Mouse (Mus musculus) 3134 (cell line): ENCODE measurements around the gene Taf6.

Experiments used
- DNase-seq: peaks from one replicate; pipeline ENCODE4 v3.0.0-alpha.2; 2011; ENCODE audit warnings: low spot score; ENCODE audit not compliant: insufficient read length; ENCODE audit errors: extremely low read depth

The Taf6 gene

GRCm38 (mm10) chr5:138173217-138173616 lies 14.0 kb downstream of the Taf6 start:
- no peak for DNase-seq

DNA sequence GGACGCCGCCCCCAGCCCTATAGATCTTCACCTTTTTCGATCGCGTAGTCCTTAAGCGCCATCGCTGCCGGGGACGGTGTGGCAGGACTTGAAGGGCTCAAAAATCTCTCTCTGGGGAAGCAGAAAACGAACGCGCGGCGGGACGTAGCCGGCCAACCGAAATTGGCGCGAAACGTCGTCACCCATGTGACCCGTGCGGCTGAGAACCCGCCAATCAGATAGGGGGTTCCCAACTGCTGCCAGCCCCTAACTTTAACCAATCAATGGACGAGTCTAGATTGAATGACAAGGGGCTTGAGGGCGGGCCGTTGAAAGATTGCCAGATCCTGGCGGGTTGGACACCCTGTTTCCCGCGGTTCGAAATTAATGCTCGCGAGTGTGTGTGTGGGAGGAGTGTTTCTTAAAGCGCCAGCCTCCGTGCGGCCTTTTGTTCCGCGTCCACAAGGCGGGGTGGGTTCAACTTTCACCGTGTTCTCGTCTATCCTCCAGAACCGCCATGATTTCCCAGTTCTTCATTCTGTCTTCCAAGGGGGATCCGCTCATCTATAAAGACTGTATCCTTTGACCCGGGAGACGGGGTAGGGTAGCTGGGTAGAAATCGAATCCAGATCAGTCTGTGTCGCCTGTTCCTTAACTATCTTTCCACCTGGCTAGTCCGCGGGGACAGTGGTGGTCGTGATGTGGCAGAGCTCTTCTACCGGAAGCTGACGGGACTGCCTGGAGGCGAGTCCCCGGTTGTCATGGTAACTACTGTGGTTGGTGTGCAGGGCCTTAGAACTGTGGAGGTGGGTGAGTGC lies 15.4 kb downstream of the Taf6 start, which contains the start of the genes Ap4m1 and Mcm7:
Gene Ap4m1, plus strand, starts transcription at position 308 of the 797 bp plus-strand sequence.
Gene Mcm7, minus strand, starts transcription at position 728 of the 797 bp plus-strand sequence.
- peak; percentile 94 for DNase-seq

GRCm38 (mm10) chr5:138170936-138171561 lies 16.2 kb downstream of the Taf6 start:
- peak; percentile 97 for DNase-seq

DNA sequence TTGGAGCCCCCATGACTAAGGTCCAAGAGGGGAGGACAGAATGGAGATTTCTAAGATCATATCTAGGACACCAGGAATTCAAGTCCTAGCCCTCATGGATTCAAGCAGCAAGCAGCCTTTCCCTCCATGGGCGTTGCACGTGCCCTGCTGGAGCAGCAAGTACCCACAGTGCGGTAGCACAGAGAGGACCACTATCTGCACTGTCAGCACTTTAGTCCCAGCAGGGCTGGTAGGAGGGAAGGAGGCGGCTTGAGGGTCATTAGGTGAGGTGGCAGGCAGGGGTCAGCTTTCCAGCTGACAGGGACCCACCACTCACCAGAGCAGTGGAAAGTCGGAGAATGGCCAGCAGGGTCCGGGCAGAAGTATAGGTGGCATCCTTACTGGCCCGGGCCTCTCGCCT lies 21.7 kb downstream of the Taf6 start:
- no peak for DNase-seq

GRCm38 (mm10) chr5:138163610-138164009 lies 23.6 kb downstream of the Taf6 start:
- DNase-seq = no peak

DNA sequence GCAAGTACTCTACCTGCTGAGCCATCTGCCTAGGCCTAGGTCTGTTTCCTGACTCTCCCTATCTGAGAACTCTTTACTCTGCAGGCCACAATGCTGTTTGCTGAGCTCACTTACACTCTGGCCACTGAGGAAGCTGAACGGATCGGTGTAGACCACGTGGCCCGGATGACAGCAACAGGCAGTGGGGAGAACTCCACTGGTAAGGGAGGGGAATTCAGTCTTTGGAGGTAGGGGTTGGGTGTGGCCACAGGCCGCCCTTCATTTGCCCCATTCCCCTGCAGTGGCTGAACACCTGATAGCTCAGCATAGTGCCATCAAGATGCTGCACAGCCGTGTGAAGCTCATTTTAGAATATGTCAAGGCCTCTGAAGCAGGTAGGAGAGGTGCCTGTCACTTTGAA lies 24.2 kb downstream of the Taf6 start:
- no peak for DNase-seq

DNA sequence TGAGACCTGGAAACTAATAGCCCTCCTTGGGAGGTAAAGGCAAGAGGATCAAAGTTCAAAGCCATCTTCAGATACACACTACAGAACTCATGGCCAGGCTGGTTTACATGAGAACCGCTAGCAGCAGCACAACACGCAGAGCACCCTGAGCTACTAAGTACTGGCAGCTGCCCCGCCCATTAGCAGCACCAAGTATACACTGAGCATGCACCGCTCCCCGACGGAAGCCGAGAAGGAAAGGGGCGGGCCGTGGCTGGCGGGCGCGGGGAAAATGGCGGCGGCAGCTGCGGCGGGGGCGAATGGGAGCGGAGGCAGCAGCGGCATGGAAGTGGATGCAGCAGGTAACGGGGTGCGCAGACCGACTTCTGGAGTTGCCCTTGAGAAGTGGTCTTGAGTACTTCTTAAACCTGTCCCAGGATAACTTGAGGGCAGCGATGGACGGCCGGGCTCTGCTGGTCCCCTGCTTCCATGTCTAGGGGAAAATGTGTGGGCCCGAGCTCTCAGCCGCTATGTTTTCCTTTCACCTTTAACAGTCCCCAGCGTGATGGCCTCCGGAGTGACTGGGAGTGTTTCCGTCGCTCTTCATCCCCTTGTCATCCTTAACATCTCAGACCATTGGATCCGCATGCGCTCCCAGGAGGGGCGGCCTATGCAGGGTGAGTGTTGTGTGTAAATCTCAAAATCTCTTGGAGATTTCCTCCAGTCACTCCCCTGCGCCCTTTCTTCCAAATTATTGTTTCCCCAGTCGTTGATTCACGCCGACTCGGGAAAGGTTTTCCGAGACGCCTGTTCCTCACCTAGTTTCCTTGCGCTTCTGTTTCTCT lies 26.2 kb downstream of the Taf6 start, which contains the start of gene Cops6:
Gene Cops6, plus strand, starts transcription at position 230 of the 824 bp plus-strand sequence.
- DNase-seq = peak; percentile 89

DNA sequence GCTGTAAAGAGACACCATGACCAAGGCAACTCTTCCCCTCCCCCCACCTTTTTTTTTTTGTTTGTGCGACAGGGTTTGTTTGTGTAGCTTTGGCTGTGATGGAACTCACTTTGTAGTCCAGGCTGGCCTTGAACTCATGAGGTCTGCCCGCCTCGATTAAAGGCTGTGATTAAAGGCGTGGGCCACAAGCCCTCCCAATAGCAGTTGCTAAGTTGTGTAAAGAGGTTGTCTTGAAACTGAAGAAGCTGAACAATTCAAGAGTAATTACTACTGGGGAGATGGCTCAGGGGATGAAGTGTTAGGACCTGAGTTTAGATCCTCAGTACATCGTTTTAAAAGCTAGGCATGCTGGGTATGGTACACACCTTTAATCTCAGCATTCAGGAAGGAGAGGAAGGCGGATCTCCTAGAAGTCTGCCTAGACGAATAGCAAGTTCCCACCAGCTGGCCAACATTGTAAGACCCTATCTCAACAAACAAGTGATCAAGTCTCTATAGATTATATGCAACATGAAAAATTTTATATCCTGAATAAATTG lies 27.0 kb downstream of the Taf6 start:
- DNase-seq = no peak

DNA sequence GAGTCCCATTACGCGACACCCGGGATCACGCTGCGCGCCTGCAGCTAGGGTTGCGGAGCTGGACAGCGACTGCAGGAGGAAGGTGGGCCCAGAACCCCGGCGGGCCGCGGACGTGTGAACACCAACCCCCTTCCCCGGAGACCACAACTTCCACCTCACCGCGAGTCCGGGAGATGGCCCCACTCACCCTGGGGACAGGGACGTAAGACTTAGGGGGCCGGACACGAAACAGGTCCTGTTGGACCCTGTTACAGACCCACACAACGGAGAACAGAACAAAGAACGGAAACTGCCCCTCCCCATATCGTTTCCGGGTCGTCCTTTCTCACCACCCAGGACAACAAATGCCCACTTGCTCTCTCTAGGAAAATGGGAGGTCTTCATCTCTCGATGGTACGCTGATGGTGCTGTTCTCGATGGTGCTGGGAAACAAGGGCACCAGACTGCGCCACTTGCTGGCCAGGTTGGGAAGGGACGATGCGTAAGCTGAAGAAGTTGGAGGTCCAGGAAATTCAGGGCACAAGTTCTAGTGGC lies 31.7 kb downstream of the Taf6 start, which contains the start of gene Zfp113:
Gene Zfp113, minus strand, starts transcription at position 302 of the 534 bp plus-strand sequence.
- peak; percentile 89 for DNase-seq

DNA sequence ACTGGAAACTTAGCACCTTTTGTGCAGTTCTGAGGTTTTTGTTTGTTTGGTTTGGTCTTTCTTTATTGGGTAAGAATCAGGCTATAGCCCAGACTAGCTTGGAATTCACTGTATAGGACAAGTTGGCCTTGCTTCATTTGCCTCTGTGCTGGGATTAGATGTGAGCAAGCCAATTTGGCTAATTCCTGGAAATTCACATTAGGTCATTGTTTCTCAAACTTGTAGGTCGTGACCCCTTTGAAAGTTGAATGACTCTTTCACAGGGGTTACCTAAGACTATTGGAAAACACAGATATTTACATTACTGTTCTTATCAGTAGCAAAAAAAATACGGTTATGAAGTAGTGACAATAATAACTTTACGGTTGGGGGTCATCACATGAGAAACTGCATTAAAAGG lies 32.9 kb downstream of the Taf6 start:
- DNase-seq = no peak

DNA sequence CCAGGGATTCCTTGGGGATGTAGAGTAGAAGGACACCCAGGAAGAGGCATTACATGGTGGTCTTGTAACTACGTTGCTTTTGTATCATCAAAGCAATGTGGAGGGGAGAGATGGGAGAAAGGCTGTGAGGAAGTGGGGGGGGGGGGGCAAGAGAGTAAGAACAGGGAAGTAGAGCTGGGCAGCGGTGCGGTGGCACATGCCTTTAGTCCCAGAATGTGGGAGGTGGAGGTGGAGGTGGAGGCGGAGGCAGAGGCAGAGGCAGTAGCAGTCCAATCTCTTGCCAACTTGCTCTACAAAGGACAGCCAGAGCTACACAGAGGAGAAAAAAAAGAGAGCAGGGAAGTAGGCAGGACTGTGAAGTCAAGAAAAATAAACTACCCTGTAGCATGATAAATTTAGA lies 48.7 kb downstream of the Taf6 start:
- DNase-seq = no peak

GRCm38 (mm10) chr5:138137935-138138549 lies 49.2 kb downstream of the Taf6 start:
- no peak for DNase-seq

DNA sequence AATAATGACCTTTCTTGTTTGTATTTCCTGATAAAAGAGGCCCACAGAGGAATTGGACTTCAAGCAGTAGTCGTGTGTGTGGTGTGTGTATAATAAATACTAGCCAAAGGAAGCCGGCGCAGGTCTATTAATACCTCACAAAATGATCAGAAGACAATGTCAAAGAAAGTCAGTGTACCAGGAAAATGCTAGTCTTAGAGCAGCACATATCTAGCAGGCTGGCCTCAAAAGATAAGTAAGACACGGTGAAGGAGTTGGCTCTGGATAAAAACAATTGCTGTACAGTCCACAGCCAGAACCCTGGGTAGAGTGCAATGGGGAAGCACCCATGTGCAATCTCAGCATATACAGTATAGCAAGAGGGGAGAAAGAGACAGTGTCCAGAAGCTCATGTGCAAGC lies 50.0 kb downstream of the Taf6 start:
- no peak for DNase-seq

DNA sequence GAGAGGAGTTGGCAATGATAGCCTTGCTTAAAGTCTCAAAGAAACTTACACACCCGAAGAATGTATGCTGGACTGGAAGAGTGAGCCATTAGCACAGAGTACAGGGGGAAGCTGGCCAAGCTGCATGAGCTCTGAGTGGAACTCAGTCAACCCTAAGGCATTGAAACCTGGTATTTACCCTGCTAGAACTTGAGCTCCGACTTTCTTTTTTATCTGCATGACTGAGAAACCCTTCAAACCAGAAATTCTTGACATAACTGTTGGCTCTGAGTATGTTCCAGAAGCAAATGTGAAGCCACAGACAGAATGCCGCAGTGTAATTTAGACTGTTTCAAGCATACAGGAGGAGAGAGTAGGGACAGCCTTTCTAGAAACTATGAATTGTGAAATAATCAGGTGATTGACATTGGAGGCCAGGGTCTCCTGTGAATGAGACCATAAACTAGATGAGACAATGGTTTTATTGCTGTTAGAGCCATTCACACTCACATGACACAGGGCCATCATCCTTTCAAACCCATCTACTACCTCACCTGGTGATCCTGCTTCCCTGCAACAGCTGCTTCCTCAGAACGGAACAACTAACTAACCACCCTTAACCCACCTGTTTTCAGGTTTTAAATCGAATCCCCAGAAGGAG lies 54.7 kb downstream of the Taf6 start:
- no peak for DNase-seq
